8 mouse cellular contexts compared by ENCODE assay signal in genomic region chr4:132767914-132768876, GRCm38 (mm10). TPM values are rescaled to one million over a fixed set of nuclear protein-coding genes. Genes with fewer than 3 reads are reported as not detected.
DNase-seq lines count a peak whose midpoint lies in the region; ATAC-seq lines count a peak whose summit lies in the region.

Rpa2 (plus strand) TSS chr4:132768332.

- ATAC-seq in CD4-positive, CD25-positive, alpha-beta regulatory T cell, adult 4 months: peak; percentile 95
- peak; percentile 93 for ATAC-seq in heart, embryonic 14.5 days (ENCODE audit: insufficient number of reproducible peaks, insufficient read depth, low FRiP score, low read depth)
- ATAC-seq in liver, embryonic 13.5 days (ENCODE audit: low read depth): peak; percentile 93
- peak; percentile 97 for ATAC-seq in stomach, embryonic 16.5 days (ENCODE audit: insufficient read depth, low FRiP score)

- H3K36me3 ChIP-seq in heart, embryonic 14.5 days (ENCODE audit: control insufficient read depth, insufficient read depth, low read length): peaks cover 32% of the 10 kb centered on the region
- peaks cover 33% of the 10 kb centered on the region for H3K36me3 ChIP-seq in liver, embryonic 13.5 days
- peaks cover 12% of the 10 kb centered on the region; the same call in 1 of the 2 replicates for H3K36me3 ChIP-seq in stomach, embryonic 16.5 days (ENCODE audit: control insufficient read depth, insufficient read depth, low read length)

- H3K4me3 ChIP-seq in heart, embryonic 14.5 days (ENCODE audit: control insufficient read depth in 1 of 2, insufficient read depth in 1 of 2, low read depth in 1 of 2, low read length in 2 of 2): peak within 1 kb of the TSS; percentile 71 to 80
- peak within 1 kb of the TSS; percentile 93 for H3K4me3 ChIP-seq in liver, embryonic 13.5 days (replicated peaks)
- H3K4me3 ChIP-seq in stomach, embryonic 16.5 days (replicated peaks; ENCODE audit: low read length): peak within 1 kb of the TSS; percentile 85

- peak within 1 kb of the TSS; percentile 82 for H3K9ac ChIP-seq in heart, embryonic 14.5 days (ENCODE audit: low read length)
- H3K9ac ChIP-seq in liver, embryonic 13.5 days: peak within 1 kb of the TSS; percentile 93
- H3K9ac ChIP-seq in stomach, embryonic 16.5 days (ENCODE audit: low read length): peak within 1 kb of the TSS; percentile 83

- peak within 1 kb of the TSS; percentile 94 for H3K4me2 ChIP-seq in heart, embryonic 14.5 days (ENCODE audit: low read length)
- H3K4me2 ChIP-seq in liver, embryonic 13.5 days: peak within 1 kb of the TSS; percentile 83
- H3K4me2 ChIP-seq in stomach, embryonic 16.5 days (ENCODE audit: low read depth, low read length): peak within 1 kb of the TSS; percentile 86

- peaks cover 0 to 9% of the 10 kb centered on the region in 2 experiments; a peak in 2 of 4 replicates for H3K4me1 ChIP-seq in heart, embryonic 14.5 days (ENCODE audit: control insufficient read depth in 2 of 2, insufficient read depth in 2 of 2, low read length in 2 of 2)
- peaks cover 28% of the 10 kb centered on the region for H3K4me1 ChIP-seq in liver, embryonic 13.5 days (replicated peaks)
- H3K4me1 ChIP-seq in stomach, embryonic 16.5 days (ENCODE audit: control insufficient read depth, insufficient read depth, low read length): peaks cover 7% of the 10 kb centered on the region; the same call in 1 of the 2 replicates

- DNase-seq in c-Kit-negative CD71-positive TER-119-positive erythroid progenitor cells, embryonic 14.5 days (ENCODE audit: low read depth, low spot score): peak; percentile 100
- DNase-seq in fibroblast of lung, adult 2 months (ENCODE audit: low read depth): peak; percentile 100
- DNase-seq in kidney, postnatal 14 days: peak; percentile 99
- DNase-seq in liver, embryonic 13.5 days: peak; percentile 99
- DNase-seq in neural tube, embryonic 10.5 days (ENCODE audit: extremely low spot score, low spot score): peak; percentile 97

- no peaks in the 10 kb centered on the region for H3K9me3 ChIP-seq in heart, embryonic 14.5 days (ENCODE audit: control insufficient read depth, low read length)
- no peaks in the 10 kb centered on the region for H3K9me3 ChIP-seq in liver, embryonic 13.5 days (replicated peaks)
- H3K9me3 ChIP-seq in stomach, embryonic 16.5 days (replicated peaks; ENCODE audit: control insufficient read depth, low read length): no peaks in the 10 kb centered on the region

- H3K27me3 ChIP-seq in heart, embryonic 14.5 days (ENCODE audit: control insufficient read depth, insufficient read depth, low read length): no peaks in the 10 kb centered on the region
- H3K27me3 ChIP-seq in liver, embryonic 13.5 days: no peaks in the 10 kb centered on the region
- no peaks in the 10 kb centered on the region for H3K27me3 ChIP-seq in stomach, embryonic 16.5 days (ENCODE audit: control insufficient read depth, insufficient read depth, low read length)

- H3K27ac ChIP-seq in heart, embryonic 14.5 days (replicated peaks in 1 of 2; ENCODE audit: control insufficient read depth in 1 of 2, insufficient read depth in 1 of 2, low read depth in 2 of 2, low read length in 2 of 2): peak within 1 kb of the TSS; percentile 59 to 63; a peak in 3 of 4 replicates
- H3K27ac ChIP-seq in liver, embryonic 13.5 days: peak within 1 kb of the TSS; percentile 86
- peak within 1 kb of the TSS; percentile 53 for H3K27ac ChIP-seq in stomach, embryonic 16.5 days (ENCODE audit: low read length)

- under 1% methylated on average over 71 of the region's 71 CpGs for WGBS in heart, embryonic 14.5 days
- WGBS in liver, embryonic 13.5 days (ENCODE audit: insufficient replicate concordance): under 1% methylated on average over 71 of the region's 71 CpGs
- WGBS in stomach, embryonic 16.5 days: under 1% methylated on average over 71 of the region's 71 CpGs

RNA-seq across cellular contexts. Expression of gene Rpa2, which starts in this region (rescaled TPM):
- 10 to 100 TPM; 64.3 to 66.9 TPM for polyA plus RNA-seq in CD4-positive, CD25-positive, alpha-beta regulatory T cell, adult 4 months (2017; shearing (Covaris generic))
- polyA plus RNA-seq in heart, embryonic 14.5 days (2014; fragmentation: Nextera tagmentation; extraction: Ambion mirVana): 74.3 and 78.8 TPM in 2 replicates
- 107 and 117 TPM in 2 replicates for polyA plus RNA-seq in liver, embryonic 13.5 days (2015; fragmentation: Nextera tagmentation; extraction: Ambion mirVana)
- 67.0 and 75.3 TPM in 2 replicates for polyA plus RNA-seq in stomach, embryonic 16.5 days (2015; fragmentation: Nextera tagmentation; extraction: Ambion mirVana)

Comparison
In these comparisons a context has a peak if more than half of its experiments do, and no peak if none do; other contexts are left out.
1. Peak in every context shown above with its lines: DNase-seq, ATAC-seq, H3K4me3 ChIP-seq and H3K27ac ChIP-seq.